Mouse (Mus musculus): ENCODE measurements at regions not wholly inside any gene's neighbourhood (a gene's known extent, or its start where the extent isn't known, plus 50 kb on each side); places are given as distances from the start of the nearest gene placed in this dataset.

GRCm38 (mm10) chr1:169387056-169387455 is 144.2 kb downstream of the Nuf2 start:
- TF ChIP-seq CTCF (IDR thresholded peaks at IDR 0.05; ENCODE audit: insufficient read depth, low read depth, low read length) (no peak), POLR2A (IDR thresholded peaks at IDR 0.05; ENCODE audit: insufficient read depth, low read depth, low read length) (no peak)
